Comparison of ENCODE assay signal across 24 mouse cellular contexts in the genomic region with DNA sequence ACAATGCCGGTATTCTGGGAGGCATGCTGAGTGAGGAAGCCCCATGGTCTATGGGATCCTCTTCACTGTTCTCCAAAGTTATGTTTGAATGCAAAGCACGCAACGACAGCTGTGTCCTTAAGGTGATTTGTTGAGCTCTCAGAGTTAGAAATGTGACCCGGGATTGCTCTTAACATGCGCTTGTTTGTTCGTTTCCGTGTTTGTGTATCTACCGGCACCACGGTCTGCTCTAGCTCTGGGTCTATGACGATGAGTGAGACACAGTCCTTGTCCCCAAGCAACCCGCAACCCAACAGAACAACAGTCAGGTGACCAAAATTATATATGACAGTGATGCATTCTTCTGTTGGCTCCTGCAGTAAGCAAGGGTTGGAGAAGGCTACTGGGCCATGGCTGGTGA. TPM values are rescaled to one million over a fixed set of nuclear protein-coding genes. Genes with fewer than 3 reads are reported as not detected.
DNase-seq lines count a peak whose midpoint lies in the region; ATAC-seq and TF ChIP-seq lines count a peak whose summit lies in the region.
"Had no signal": no experiment of that assay in that cellular context is flagged by ENCODE, and none has a peak within 500 bp of the region (broad histone marks: within the 10 kb centered on the region; RNA-seq: fewer than 3 reads in every experiment).

No protein-coding gene starts in this region.

- WGBS in liver, embryonic 12.5 days (ENCODE audit: insufficient replicate concordance): 90% methylated on average over 11 of the region's 11 CpGs
- WGBS in liver, postnatal 0 days (ENCODE audit: insufficient replicate concordance): 93% methylated on average over 11 of the region's 11 CpGs
- WGBS in liver, embryonic 14.5 days (ENCODE audit: insufficient replicate concordance): 91% methylated on average over 11 of the region's 11 CpGs
- 93% methylated on average over 11 of the region's 11 CpGs for WGBS in liver, embryonic 11.5 days
- WGBS in liver, embryonic 15.5 days (ENCODE audit: insufficient replicate concordance): 93% methylated on average over 11 of the region's 11 CpGs

- H3K9ac ChIP-seq in liver, embryonic 12.5 days: no peak overlapping the region
- H3K9ac ChIP-seq in liver, postnatal 0 days (replicated peaks): no peak overlapping the region
- no peak overlapping the region; the same call in 1 of the 2 replicates for H3K9ac ChIP-seq in liver, embryonic 14.5 days (replicated peaks)
- no peak overlapping the region for H3K9ac ChIP-seq in liver, embryonic 11.5 days (ENCODE audit: low read depth, low read length)
- no peak overlapping the region for H3K9ac ChIP-seq in liver, embryonic 15.5 days
- H3K9ac ChIP-seq: embryonic facial prominence, embryonic 12.5 days; forebrain, embryonic 13.5 days; forebrain, embryonic 15.5 days had no signal

- peak overlapping the region; percentile 91 for H3K27ac ChIP-seq in liver, embryonic 12.5 days
- H3K27ac ChIP-seq in liver, postnatal 0 days (ENCODE audit: low read depth): no peak overlapping the region
- peak overlapping the region; percentile 94 for H3K27ac ChIP-seq in liver, embryonic 14.5 days
- no peak overlapping the region for H3K27ac ChIP-seq in liver, embryonic 11.5 days (ENCODE audit: low read depth, low read length)
- peak overlapping the region; percentile 88 for H3K27ac ChIP-seq in liver, embryonic 15.5 days (replicated peaks)
- H3K27ac ChIP-seq: embryonic facial prominence, embryonic 10.5 days; embryonic facial prominence, embryonic 12.5 days; forebrain, embryonic 13.5 days; forebrain, embryonic 15.5 days had no signal

- H3K27me3 ChIP-seq in liver, embryonic 12.5 days (replicated peaks): no peaks in the 10 kb centered on the region
- H3K27me3 ChIP-seq in liver, postnatal 0 days (ENCODE audit: insufficient read depth, low read length): no peaks in the 10 kb centered on the region
- no peaks in the 10 kb centered on the region for H3K27me3 ChIP-seq in liver, embryonic 14.5 days (ENCODE audit: control insufficient read depth, insufficient read depth, low read length)
- no peaks in the 10 kb centered on the region for H3K27me3 ChIP-seq in liver, embryonic 11.5 days (replicated peaks; ENCODE audit: control insufficient read depth, insufficient read depth, low read length)
- H3K27me3 ChIP-seq in liver, embryonic 15.5 days: no peaks in the 10 kb centered on the region
- H3K27me3 ChIP-seq: embryonic facial prominence, embryonic 12.5 days; forebrain, embryonic 13.5 days; forebrain, embryonic 15.5 days had no signal

- TF ChIP-seq CTCF in liver, postnatal 0 days (IDR thresholded peaks at IDR 0.05; ENCODE audit: low read depth): no peak
- TF ChIP-seq CTCF in liver, embryonic 14.5 days (IDR thresholded peaks at IDR 0.05; ENCODE audit: low read depth): no peak

- H3K36me3 ChIP-seq in liver, embryonic 12.5 days: no peaks in the 10 kb centered on the region
- H3K36me3 ChIP-seq in liver, postnatal 0 days (replicated peaks; ENCODE audit: insufficient read depth, low read length): no peaks in the 10 kb centered on the region
- H3K36me3 ChIP-seq in liver, embryonic 14.5 days (replicated peaks; ENCODE audit: control insufficient read depth, insufficient read depth, low read depth): no peaks in the 10 kb centered on the region
- no peaks in the 10 kb centered on the region for H3K36me3 ChIP-seq in liver, embryonic 11.5 days (ENCODE audit: control insufficient read depth, insufficient read depth, low read length)
- no peaks in the 10 kb centered on the region for H3K36me3 ChIP-seq in liver, embryonic 15.5 days (replicated peaks)
- H3K36me3 ChIP-seq: embryonic facial prominence, embryonic 10.5 days; embryonic facial prominence, embryonic 12.5 days; forebrain, embryonic 15.5 days had no signal

- no peak for ATAC-seq in liver, embryonic 12.5 days
- ATAC-seq in liver, postnatal 0 days: no peak
- ATAC-seq in liver, embryonic 14.5 days (ENCODE audit: insufficient read depth): no peak
- no peak for ATAC-seq in liver, embryonic 11.5 days (replicated peaks; ENCODE audit: low FRiP score)
- no peak for ATAC-seq in liver, embryonic 15.5 days (ENCODE audit: insufficient read depth)
- ATAC-seq: activated CD4-positive, CD25-positive, alpha-beta regulatory T cell, adult 4 months; forebrain, embryonic 13.5 days; forebrain, embryonic 15.5 days; Patski had no signal

- intact Hi-C loops in gastrocnemius, postnatal 36 days (cut with DNase I): no loop called here

- TF ChIP-seq EP300 in liver, postnatal 0 days (IDR thresholded peaks at IDR 0.05; ENCODE audit: low read depth): no peak
- no peak for TF ChIP-seq EP300 in liver, embryonic 14.5 days (IDR thresholded peaks at IDR 0.05; ENCODE audit: low read depth)

- H3K9me3 ChIP-seq in liver, embryonic 12.5 days (replicated peaks): no peaks in the 10 kb centered on the region
- H3K9me3 ChIP-seq in liver, postnatal 0 days (ENCODE audit: low read length): no peaks in the 10 kb centered on the region
- no peaks in the 10 kb centered on the region for H3K9me3 ChIP-seq in liver, embryonic 14.5 days (ENCODE audit: control insufficient read depth, low read length)
- H3K9me3 ChIP-seq in liver, embryonic 11.5 days (ENCODE audit: control insufficient read depth, low read length): no peaks in the 10 kb centered on the region
- H3K9me3 ChIP-seq in liver, embryonic 15.5 days (replicated peaks): no peaks in the 10 kb centered on the region
- H3K9me3 ChIP-seq: embryonic facial prominence, embryonic 10.5 days; embryonic facial prominence, embryonic 12.5 days; forebrain, embryonic 13.5 days; forebrain, embryonic 15.5 days had no signal

- no peak for DNase-seq in liver, postnatal 0 days
- no peak for DNase-seq in liver, embryonic 14.5 days (ENCODE audit: low read depth in 3 of 3, low spot score in 3 of 3)
- DNase-seq in liver, embryonic 11.5 days (ENCODE audit: low spot score): no peak
- no peak for DNase-seq in gastrocnemius, postnatal 36 days
- DNase-seq in left cerebral cortex, adult 9 months (ENCODE audit: low spot score in 2 of 2): no peak
- DNase-seq: adrenal gland, adult 8-10 months; adrenal gland, postnatal 14 days; adrenal gland, postnatal 36 days; cerebellum, adult 11-12 months; cerebellum, adult 2 months; cerebellum, adult 9-10 months; cerebellum, postnatal 10 days; cerebellum, postnatal 25 days had no signal

- H3K4me2 ChIP-seq in liver, embryonic 12.5 days: no peak overlapping the region
- no peak overlapping the region for H3K4me2 ChIP-seq in liver, postnatal 0 days (ENCODE audit: low read depth, low read length)
- H3K4me2 ChIP-seq in liver, embryonic 14.5 days (ENCODE audit: low read depth): no peak overlapping the region
- no peak overlapping the region for H3K4me2 ChIP-seq in liver, embryonic 11.5 days
- no peak overlapping the region for H3K4me2 ChIP-seq in liver, embryonic 15.5 days
- H3K4me2 ChIP-seq: embryonic facial prominence, embryonic 12.5 days; forebrain, embryonic 13.5 days; forebrain, embryonic 15.5 days had no signal

- peaks cover 81% of the 10 kb centered on the region for H3K4me1 ChIP-seq in liver, embryonic 12.5 days
- H3K4me1 ChIP-seq in liver, postnatal 0 days (ENCODE audit: insufficient read depth): peaks cover 25% of the 10 kb centered on the region
- peaks cover 59 to 68% of the 10 kb centered on the region in 2 experiments for H3K4me1 ChIP-seq in liver, embryonic 14.5 days (replicated peaks; ENCODE audit: control insufficient read depth in 2 of 2, insufficient read depth in 2 of 2, low read length in 1 of 2)
- peaks cover 38% of the 10 kb centered on the region for H3K4me1 ChIP-seq in liver, embryonic 11.5 days (replicated peaks; ENCODE audit: control insufficient read depth, insufficient read depth, low read length)
- peaks cover 83% of the 10 kb centered on the region for H3K4me1 ChIP-seq in liver, embryonic 15.5 days (replicated peaks)
- H3K4me1 ChIP-seq: forebrain, embryonic 15.5 days had no signal

- H3K4me3 ChIP-seq in liver, embryonic 12.5 days: no peak overlapping the region
- no peak overlapping the region for H3K4me3 ChIP-seq in liver, postnatal 0 days (ENCODE audit: low read depth, low read length)
- H3K4me3 ChIP-seq in liver, embryonic 14.5 days (ENCODE audit: insufficient read depth in 1 of 2, low read depth in 2 of 2, low read length in 2 of 2): no peak overlapping the region
- H3K4me3 ChIP-seq in liver, embryonic 11.5 days (ENCODE audit: low read depth, low read length): no peak overlapping the region
- no peak overlapping the region for H3K4me3 ChIP-seq in liver, embryonic 15.5 days (replicated peaks)
- H3K4me3 ChIP-seq: embryonic facial prominence, embryonic 10.5 days; embryonic facial prominence, embryonic 12.5 days; forebrain, embryonic 13.5 days; forebrain, embryonic 15.5 days had no signal

RNA-seq across cellular contexts. Expression of a gene that starts 44.4 kb away (rescaled TPM):
- polyA plus RNA-seq in liver, embryonic 12.5 days (2016; fragmentation: Nextera tagmentation; extraction: Ambion mirVana): 5.3 and 6.4 TPM in 2 replicates
- 0.40 and 0.66 TPM in 2 replicates for polyA plus RNA-seq in liver, postnatal 0 days (2015; fragmentation: Nextera tagmentation; extraction: Ambion mirVana)
- 0.88 and 1.4 TPM in 2 replicates for polyA plus RNA-seq in liver, embryonic 14.5 days (2012; rRNA removed)
- 3.9 and 5.8 TPM in 2 replicates for polyA plus RNA-seq in liver, embryonic 14.5 days (2014; fragmentation: Nextera tagmentation; extraction: Ambion mirVana)
- 8.3 and 9.6 TPM in 2 replicates for polyA plus RNA-seq in liver, embryonic 11.5 days (2014; fragmentation: Nextera tagmentation; extraction: Ambion mirVana)
- polyA plus RNA-seq in liver, embryonic 15.5 days (2015; fragmentation: Nextera tagmentation; extraction: Ambion mirVana): 2.6 and 3.0 TPM in 2 replicates
- total RNA-seq in gastrocnemius, postnatal 36 days (2021): not detected
- total RNA-seq: adrenal gland, adult 18-20 months; adrenal gland, adult 8-10 months; adrenal gland, postnatal 14 days; adrenal gland, postnatal 36 days; ES-E14 had no signal
- polyA plus RNA-seq: cerebellum, adult 2 months; cortical plate, adult 2 months; forebrain, embryonic 13.5 days had no signal

Comparison
In these comparisons a context has a peak if more than half of its experiments do, and no peak if none do; other contexts are left out.
1. H3K27ac ChIP-seq: peak in liver, embryonic 12.5 days (single experiment), liver, embryonic 14.5 days (single experiment) and liver, embryonic 15.5 days (single experiment); none in liver, postnatal 0 days (single experiment) and liver, embryonic 11.5 days (single experiment).